Mouse (Mus musculus) gastrocnemius, postnatal 10 days (tissue): ENCODE measurements around the gene Zbtb38. TPM values are rescaled to one million over a fixed set of nuclear protein-coding genes. Genes with fewer than 3 reads are reported as not detected.
A peak's percentile ranks its signal among the peaks of the same experiment; 100 is the strongest.

ENCODE experiments used
- DNase-seq: peaks from one replicate; pipeline ENCODE4 v3.0.0; 2021; ENCODE audit warnings: mixed read lengths
- total RNA-seq, 2 experiments: library from RNA; stranded (reverse); gene quantifications; 2 replicates each; pipeline ENCODE4 v1.2.3; 2021

The Zbtb38 gene
- total RNA-seq, 2 experiments from 2014 or later: 13.8 to 17.9 TPM

DNA sequence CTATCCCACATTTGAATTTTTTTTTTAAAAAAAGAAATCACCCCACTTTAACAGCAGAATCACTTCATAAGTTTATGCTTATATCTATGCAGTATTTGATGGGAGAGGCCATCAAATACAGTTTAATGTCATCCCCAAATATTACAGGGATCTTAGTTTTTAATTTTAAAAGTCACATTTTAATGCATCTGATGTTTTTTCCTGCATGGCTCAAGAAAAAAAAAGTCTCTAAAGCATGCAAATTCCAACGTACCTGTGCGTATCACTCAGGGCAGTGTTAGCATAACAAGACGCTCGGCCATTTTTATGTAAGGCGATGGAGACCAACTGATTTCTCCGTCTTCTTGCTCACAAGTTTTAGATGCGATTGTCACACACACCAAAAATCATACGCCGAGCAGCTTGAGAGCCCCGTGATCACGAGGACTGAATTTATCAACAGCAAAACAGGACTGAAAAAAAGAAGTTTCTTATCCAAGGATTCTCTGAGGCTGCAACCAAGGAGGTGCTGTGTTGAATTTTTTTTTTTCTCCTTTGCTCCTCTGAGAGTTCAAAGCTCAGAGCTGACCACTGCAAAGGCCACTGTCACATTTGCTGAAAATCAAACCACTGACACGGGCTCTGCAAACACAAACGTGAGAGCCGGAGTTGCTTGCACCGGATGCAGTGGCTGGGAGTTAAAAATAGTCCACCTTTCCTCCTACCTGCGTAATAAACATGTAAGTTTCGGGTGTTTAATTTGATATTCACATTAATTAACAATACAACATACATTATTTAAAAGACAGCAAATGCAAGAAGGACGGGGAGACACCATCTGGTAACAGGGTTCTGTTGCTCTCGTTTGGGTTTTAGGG is 21.4 kb downstream of the Zbtb38 start:
- no peak for DNase-seq

- no peak for DNase-seq
Measured at GRCm38 (mm10) chr9:96730311-96730625, 22.4 kb downstream of the Zbtb38 start.

- DNase-seq: no peak
Measured at GRCm38 (mm10) chr9:96729537-96730310, 22.9 kb downstream of the Zbtb38 start.

DNA sequence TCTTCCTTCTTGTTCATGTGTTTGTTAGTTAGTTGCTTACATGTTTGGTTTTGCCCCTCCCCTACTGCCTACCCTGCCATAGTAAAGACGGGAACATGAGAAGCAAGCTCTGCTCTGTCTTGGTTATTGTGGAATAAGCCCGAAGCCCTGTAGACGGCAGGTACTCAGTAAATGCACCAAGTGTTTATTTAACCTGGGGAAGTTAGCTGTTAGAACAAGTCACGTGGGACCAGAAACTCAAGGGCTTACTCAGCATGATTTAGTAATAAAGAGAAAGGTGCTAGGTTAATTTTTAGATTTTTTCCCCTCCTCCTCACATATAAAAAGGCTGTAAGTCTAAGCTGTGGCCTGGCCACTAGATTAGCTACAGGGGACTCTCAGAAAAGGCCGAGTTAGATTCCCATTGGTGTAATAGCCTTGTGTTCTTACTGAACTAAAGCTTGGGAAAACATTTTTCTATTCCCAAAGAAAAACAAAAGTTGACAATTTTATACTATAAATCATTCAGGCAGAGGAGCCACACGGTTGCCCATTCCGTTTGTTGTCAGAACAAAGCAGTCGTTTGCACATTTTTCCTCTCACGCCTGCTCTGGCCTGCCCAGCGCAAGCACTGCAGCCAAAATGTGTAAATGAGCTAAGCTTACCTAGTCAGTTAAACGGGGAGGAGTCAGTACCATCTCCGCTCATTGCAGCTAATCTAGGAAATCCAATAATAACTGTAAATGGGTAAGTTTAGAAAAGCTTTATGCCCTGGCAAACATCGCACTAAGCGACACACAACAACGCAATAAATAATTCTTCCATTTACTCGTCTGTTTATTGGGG is 24.1 kb downstream of the Zbtb38 start:
- DNase-seq: no peak

- no peak for DNase-seq
Measured at GRCm38 (mm10) chr9:96727688-96728087, 24.9 kb downstream of the Zbtb38 start.

DNA sequence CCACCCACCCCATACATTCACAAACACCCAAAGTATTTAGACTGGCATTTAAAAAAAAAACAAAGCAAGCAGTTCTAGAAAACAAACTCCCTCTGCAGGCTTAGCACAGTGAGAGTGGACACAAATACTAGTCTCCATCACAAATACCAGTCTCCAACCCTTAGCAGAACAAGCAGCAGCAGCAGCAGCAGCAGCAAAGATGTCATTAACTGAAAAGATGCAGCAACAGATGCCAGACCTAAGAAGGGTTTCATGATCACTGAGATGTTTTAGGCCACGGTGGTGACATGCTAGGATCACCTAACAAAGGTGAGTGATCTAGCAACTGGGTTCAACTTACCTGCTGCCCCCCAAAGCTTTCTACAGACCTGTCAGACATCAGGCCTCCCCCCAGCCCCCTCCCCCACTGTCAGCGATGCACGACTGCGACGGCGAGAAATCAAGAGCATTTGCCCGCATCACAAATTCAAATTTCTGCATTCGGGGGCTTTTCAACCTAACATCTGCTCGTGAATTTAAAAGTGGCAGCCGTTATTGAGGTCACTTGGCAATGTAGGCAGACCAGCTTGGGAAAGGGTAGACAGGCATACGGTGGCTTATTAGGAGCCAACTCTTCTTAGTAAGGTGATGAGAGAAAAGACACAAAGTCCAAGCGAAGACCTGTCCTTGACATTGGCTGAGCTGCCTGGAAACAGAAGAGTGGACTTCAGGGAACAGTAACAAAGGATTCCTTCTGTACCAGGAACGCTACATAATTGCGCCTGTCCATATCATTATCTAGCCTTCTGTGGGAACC is 26.1 kb downstream of the Zbtb38 start:
- DNase-seq: no peak

DNA sequence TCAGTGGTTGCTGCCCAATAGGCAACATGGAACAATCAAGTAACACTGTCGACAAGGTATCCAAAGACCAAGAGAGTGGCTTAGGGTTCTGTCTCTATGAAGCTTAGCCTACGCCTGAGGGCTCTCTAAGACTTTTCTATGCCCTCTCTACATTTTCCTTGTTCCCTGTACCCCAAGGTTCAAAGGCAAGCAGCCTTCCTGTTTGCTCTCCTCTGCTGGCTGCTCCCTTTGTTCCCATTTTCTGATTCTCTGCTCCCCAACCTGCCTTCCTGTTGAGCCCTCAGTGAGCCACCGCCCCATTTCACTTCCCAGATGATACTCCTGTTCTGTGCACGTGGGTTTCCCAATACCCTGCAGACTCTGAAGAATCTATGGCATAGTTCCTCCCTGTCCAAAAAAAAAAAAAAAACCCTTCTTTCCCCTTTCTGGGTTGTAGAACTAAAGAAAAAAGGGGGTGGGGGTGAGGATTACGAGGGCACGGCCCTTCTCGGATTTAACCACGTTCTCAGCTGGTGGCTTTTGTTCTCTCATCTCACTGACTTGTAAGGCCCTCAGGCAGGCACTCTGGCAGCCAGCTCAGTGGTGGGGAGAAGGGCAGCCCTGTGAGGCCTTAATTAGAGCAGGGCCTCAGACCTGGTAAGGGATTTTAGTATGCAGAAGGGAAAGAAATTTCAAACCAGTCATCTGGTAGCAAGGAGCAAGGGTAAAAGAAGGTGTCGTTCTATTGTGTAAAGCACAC is 26.9 kb downstream of the Zbtb38 start:
- DNase-seq: no peak

DNA sequence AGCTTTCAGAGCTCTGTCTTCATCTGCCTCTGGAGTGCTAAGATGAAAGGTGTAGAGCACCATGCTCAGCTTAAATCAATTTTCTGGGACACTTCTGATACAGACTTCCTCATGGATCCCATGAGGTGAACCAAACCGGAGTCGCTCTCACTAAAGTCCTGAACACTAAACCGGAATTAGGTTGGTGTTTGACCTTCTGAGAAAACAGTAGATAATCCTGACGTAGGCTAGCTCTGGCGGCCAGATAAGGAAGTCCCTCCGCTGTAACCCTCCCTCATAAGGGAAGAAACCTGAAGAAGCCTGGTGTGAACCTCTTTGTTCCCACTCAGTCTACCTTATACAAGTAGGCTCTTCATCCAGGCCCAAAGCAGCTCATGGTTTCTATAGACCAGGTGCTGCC is 29.0 kb downstream of the Zbtb38 start:
- no peak for DNase-seq

DNA sequence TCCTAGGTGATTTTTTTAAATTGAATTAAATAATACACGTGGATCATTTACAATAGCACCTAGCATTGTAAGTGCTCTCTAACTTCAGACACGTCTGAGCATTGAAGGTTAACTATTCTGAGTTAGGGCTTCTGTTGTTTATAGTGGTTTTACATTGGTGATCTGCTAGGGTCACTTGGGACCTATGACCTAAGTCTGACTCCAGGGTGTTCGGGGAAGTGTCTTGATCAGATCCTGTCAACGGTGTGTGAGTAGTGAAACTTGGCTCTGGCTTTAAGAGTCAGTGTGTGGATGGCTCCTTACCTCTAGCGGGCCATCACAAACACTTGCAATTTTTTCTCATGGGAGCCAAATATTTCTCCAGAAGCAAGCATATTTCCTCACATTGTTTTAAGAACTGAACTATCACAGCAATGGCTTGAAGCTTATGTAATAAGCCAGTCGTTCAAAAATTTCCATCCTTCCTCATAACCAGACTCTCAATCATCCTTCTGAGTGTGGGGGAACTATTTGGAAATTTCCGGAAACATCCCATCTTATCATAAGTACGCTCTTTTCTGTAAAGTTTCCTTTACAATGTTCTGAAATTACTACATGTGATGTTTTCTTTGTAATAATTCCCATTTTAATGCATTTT is 31.4 kb downstream of the Zbtb38 start:
- no peak for DNase-seq

DNA sequence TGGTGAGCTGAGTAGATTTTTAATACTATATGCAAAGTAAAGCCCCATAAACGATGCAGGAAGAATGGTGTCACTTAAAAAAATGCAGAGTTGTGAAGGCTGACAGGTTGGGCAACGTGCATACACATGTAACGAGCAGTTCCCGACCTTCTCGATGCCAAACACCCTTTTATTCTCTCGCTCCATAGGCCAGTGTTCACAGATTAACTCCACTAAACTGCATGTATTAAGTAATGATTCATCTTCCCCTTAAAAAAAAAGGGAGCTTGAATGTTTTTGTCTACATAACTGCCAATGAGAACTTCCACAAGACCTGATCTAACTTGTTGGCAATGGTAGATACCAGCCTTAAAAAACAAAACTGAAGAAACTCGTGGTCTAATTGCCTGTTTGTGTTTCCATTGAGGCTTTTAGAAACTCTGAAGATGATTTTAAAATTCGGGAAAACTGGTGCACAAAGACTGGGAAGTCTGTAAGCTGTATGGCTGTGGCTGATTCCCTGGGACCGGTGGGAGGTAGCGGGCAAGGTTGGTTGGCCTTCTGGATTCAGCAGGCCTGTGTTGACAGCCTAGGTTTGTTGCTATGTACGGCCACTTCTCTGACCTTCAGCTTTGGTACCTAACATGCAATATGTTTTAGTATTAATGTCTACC is 32.0 kb downstream of the Zbtb38 start:
- DNase-seq: no peak

GRCm38 (mm10) chr9:96719408-96720158 is 33.0 kb downstream of the Zbtb38 start:
- peak; percentile 76 for DNase-seq

DNA sequence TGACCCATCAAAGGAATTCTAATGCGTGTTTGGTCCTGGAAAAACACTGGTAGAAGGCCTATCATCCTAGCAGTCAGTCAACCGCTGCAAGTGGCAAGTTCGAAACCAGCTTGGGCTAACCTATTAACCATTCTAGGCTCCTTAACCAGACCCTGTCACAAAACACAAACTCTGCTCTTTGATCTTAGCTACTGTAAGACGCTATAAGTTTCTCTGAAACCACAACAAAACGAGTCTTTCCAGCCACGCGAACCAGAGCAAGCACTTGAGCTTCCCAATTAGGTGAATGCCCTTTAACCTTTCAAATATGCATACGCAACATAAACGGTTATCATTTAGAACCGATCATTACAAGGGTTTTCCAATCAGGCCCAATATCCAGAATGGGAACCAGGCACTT is 33.7 kb downstream of the Zbtb38 start:
- DNase-seq: no peak

- no peak for DNase-seq
Measured at GRCm38 (mm10) chr9:96718402-96718798, 34.2 kb downstream of the Zbtb38 start.

- no peak for DNase-seq
Measured at GRCm38 (mm10) chr9:96717698-96718401, 34.8 kb downstream of the Zbtb38 start.

- no peak for DNase-seq
Measured at GRCm38 (mm10) chr9:96716735-96717444, 35.7 kb downstream of the Zbtb38 start.

DNA sequence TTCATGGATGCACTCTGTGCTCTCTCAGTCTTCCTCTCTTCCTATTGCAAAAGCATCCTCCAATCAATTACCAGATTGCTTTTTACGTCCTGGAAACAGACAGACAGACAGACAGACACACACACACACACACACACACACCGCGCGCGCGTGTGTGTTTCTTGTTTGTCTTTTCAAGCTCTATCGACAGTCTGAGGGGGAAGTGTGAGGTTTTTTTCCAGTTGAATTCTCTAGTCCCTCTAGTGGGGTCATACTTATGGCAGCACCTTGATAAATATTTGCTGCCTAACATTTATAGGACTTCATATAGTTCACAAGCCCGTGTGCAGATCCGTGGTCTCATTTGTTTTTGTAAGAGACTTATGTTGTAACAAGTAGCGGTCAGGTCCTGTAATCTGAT is 36.5 kb downstream of the Zbtb38 start:
- DNase-seq: no peak

DNA sequence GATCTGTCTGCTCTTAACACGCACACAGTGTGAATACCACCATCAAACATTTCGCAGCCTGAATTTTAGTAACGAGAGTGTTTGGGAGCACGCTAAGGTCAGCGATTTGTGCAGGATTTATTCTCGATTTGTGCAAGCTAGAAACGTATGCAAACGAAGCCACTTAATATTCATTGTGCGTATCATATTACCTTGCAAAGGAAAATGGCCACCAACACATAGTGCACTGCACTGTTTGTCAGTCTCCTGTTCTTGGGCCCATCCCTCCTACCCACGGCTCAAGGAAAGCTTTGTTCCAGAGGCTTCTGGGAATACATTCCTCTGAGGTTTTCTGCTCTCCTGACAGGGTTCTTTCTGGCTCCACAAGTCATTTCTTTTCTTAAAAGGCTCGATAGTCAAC is 37.5 kb downstream of the Zbtb38 start:
- no peak for DNase-seq
